Mouse (Mus musculus) mesoderm, embryonic 11.5 days (tissue): ENCODE data around the gene 1700021F05Rik.

Experiments used
- DNase-seq: peaks from one replicate; pipeline ENCODE4 v3.0.0-alpha.2; 2012; ENCODE audit warnings: low read depth, low spot score

The 1700021F05Rik gene

GRCm38 (mm10) chr10:43483426-43483995 is 57.3 kb downstream of the 1700021F05Rik start:
- DNase-seq, result no peak

- no peak for DNase-seq
Measured at GRCm38 (mm10) chr10:43482021-43482420, 58.8 kb downstream of the 1700021F05Rik start.

DNA sequence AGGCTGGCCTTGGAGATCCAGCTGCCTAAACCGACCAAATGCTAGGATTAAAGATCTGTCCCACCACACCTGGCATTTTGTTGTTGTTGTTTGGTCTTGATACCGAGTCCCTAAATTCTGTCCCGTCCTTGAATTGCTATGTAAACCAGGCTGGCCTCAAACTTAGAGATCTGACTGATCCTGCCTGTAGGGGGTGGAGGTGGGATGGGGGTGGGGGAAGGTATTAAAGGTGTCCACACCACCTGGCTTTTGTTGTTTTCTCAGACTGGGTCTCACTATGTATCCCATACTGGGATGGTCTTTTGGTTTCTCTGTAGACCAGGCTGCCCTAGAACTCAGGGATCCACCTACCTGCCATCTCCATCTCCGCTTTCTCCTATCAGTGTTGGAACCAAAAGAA is 59.6 kb downstream of the 1700021F05Rik start:
- no peak for DNase-seq

GRCm38 (mm10) chr10:43480227-43480849 is 60.5 kb downstream of the 1700021F05Rik start:
- no peak for DNase-seq

- DNase-seq, result peak; percentile 89
Measured at GRCm38 (mm10) chr10:43479436-43480157, 61.2 kb downstream of the 1700021F05Rik start.

- DNase-seq, result peak; percentile 73
Measured at GRCm38 (mm10) chr10:43478751-43479435, 61.9 kb downstream of the 1700021F05Rik start, which contains the start of gene Bend3. Gene Bend3, plus strand, starts transcription at chr10:43478831.

- DNase-seq, result peak; percentile 77
Measured at GRCm38 (mm10) chr10:43477865-43478681, 62.7 kb downstream of the 1700021F05Rik start.

- peak; percentile 50 for DNase-seq
Measured at GRCm38 (mm10) chr10:43477459-43477858, 63.3 kb downstream of the 1700021F05Rik start.

- no peak for DNase-seq
Measured at GRCm38 (mm10) chr10:43475376-43475775, 65.4 kb downstream of the 1700021F05Rik start.
